Mouse (Mus musculus): ENCODE measurements at regions not wholly inside any gene's neighbourhood (a gene's known extent, or its start where the extent isn't known, plus 50 kb on each side); places are given as distances from the start of the nearest gene placed in this dataset.

DNA sequence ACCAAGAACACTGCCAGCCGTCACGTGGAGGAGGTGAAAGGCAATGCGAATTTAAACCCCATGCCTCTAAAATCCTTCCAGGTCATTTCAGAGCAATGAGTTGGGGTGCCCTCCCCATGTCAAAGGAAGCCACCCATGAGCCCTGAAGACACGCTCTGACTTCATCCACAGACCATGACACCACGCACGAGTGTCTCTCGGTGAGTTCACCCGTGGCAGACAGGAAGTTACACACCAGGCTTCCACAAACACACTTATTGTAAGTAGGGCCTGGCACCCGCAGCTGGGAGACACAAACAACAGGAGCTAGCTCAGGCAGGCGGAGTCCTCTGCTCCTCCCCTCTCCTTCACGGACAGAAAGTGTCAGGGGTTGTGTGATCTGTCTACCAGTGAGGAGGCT, 251.4 kb upstream of the Sulf2 start:
- DNase-seq (ENCODE audit: low spot score): no peak

GRCm38 (mm10) chr2:166403319-166403718, 247.9 kb upstream of the Sulf2 start:
- DNase-seq (ENCODE audit: low spot score): no peak

GRCm38 (mm10) chr2:166401860-166402259, 246.4 kb upstream of the Sulf2 start:
- DNase-seq (ENCODE audit: low spot score): no peak

DNA sequence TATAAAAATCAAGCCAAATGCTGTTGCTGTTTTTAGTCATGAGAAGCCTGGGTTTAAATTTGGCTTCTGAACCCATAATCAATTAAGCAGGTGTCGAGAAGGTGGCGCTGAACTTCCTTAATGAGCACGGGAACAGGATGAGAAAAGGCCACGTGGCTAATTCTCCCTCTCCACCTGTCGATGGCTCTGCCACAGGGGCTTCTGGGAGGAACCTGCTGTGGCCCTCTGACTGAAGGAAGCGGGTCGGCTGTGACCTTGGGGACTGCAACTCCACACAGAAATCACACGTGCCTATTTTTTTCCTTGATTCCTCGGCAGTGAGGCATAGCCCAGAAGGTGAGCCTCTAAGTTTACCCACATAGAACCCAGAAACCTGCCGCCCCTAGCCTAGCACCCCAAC, 244.8 kb upstream of the Sulf2 start:
- DNase-seq (ENCODE audit: low spot score): no peak

GRCm38 (mm10) chr2:166399140-166399830, 243.8 kb upstream of the Sulf2 start:
- no peak for DNase-seq (ENCODE audit: low spot score)

DNA sequence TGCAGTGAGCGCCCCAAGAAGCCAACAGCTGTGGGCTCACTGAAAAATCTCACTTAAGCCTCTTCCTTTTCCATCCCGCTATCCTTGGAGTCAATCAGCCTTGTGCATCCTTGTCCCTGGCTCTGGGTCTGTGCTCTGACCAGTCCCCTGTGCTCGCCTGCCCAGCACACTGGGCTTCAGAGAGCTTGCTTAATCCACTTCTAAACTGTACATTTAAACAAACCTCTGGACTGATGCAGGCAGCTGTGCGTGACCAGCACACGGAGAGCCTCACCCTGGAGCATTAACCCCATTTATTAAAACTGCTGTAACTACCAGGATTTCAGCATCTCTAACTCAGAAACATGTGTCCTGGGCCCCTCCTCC, 243.3 kb upstream of the Sulf2 start:
- DNase-seq (ENCODE audit: low spot score): no peak

GRCm38 (mm10) chr2:166398156-166398555, 242.7 kb upstream of the Sulf2 start:
- no peak for DNase-seq (ENCODE audit: low spot score)

GRCm38 (mm10) chr2:166394666-166395065, 239.2 kb upstream of the Sulf2 start:
- DNase-seq (ENCODE audit: low spot score): no peak

GRCm38 (mm10) chr2:166391176-166391575, 235.7 kb upstream of the Sulf2 start:
- no peak for DNase-seq (ENCODE audit: low spot score)

- DNase-seq (ENCODE audit: low spot score): no peak
These were observed 232.6 kb upstream of the Sulf2 start for GRCm38 (mm10) chr2:166388050-166388449.

- no peak for DNase-seq (ENCODE audit: low spot score)
These were observed 231.4 kb upstream of the Sulf2 start for GRCm38 (mm10) chr2:166386817-166387216.

GRCm38 (mm10) chr2:166384583-166384982, 229.1 kb upstream of the Sulf2 start:
- no peak for DNase-seq (ENCODE audit: low spot score)

DNA sequence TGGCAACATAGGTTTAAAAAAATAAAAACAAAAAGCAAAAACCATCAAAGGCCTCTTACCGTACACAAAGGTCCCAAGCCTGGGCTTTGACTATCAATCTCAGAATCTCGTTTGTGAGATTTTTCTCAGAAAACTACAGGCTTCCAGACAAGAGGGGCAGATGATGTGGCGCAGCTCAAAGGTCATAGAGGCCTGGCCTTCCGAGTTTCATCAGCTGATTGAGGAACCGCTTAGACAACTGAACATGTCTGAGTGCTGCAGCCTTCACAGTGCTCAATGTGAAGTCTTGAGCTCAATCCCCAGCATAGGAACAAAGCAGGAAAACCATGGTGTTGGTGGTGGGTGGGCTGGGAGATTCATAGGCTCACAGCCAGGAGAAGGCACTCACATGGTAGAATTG, 227.9 kb upstream of the Sulf2 start:
- DNase-seq (ENCODE audit: low spot score): no peak

- DNase-seq (ENCODE audit: low spot score): no peak
These were observed 226.7 kb upstream of the Sulf2 start for GRCm38 (mm10) chr2:166382180-166382579.

DNA sequence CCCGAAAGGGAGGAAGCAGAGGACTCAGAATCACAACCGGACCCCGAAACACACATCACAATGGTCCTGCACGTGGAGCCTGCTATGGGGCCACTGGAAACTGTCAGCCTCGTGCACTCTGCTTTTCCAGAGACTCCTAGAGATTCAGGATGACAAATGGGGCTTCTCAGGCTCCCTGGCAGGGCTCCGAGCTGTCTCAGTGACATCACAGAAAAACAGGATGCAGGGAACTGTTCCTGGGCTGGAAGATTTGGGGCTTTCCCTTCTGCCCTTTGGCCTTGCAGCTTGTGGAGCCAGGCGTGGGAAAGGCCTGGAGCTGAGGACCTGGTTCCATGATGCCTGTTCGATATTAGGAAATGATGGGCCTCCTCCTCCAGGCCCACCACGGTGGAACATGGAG, 225.4 kb upstream of the Sulf2 start:
- DNase-seq (ENCODE audit: low spot score): no peak

DNA sequence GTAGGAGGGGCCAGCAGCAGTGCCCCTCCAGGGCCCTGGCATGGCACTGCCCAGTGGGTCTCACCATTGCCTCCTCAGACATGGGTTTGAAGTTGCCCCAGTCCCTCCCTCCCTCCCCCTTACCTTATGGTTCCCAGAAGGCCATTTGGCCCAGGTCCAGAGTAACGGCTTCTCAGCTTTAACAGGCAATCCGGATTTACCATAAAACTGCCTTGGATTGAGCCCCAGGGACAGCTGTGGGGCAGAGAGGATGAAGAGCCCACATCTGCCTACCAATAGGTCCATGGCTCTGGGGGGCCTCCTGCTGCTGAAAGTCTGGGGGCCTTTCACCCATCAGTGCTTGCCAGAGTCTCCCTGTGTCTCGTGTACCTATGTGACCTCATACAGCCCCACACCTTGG, 222.9 kb upstream of the Sulf2 start:
- DNase-seq (ENCODE audit: low spot score): no peak

DNA sequence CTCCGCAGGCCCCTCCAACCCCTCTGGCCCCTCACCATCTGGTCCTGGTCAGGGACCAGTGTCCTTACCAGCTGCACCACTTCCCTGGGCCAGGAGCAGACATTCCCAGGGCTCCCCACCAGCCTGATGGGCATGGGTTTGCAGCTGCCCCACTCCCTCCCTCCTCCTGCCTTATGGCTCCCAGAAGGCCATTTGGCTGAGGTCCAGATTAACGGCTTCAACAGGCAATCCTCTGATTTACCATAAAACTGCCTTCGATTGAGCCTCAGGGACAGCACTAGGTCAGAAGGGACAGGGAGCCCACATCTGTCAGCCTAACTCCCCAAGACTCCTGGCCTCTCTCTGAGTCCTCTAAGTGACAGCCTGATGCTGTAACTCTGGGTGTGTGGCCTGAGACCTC, 221.9 kb upstream of the Sulf2 start:
- no peak for DNase-seq (ENCODE audit: low spot score)

DNA sequence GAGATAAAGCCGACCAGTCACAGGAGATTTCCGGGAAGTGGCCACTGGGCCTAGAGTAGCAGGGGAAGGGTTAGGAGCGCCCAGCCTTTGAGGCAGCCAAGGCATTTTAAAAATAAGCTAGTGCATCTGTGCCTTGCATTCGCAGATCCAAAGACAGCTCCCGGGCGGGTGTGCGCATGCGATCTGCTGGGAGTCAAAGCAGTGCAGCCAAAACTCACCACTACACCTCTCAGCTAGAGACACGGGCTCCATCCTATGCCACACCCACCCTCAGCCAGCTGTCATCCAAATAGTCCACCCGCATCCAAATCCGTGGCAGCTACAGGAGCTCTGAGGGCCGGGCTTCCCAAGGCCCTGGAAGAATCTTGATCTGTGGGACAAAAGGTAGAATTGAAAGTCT, 220.2 kb upstream of the Sulf2 start:
- no peak for DNase-seq (ENCODE audit: low spot score)

DNA sequence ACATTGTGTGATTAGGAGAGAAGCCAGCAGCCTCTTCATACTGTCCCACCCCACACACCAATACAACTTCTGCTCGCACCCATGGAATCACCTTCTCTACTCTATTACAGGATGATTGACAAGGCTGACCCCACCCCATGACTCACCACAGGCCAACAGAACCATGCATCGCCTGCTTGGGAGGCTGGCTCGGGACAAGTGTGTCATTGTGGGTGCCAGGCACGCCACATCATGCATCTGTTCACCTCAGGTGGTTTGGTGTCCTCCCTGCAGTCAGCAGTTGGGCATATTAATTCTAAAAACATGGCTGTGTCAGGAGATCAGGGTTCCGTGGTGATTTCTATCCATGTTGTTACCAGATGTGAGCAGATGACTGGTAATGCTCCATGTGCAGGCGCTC, 215.3 kb upstream of the Sulf2 start:
- DNase-seq (ENCODE audit: low spot score): no peak

GRCm38 (mm10) chr2:166361645-166362044, 206.2 kb upstream of the Sulf2 start:
- no peak for DNase-seq (ENCODE audit: low spot score)

DNA sequence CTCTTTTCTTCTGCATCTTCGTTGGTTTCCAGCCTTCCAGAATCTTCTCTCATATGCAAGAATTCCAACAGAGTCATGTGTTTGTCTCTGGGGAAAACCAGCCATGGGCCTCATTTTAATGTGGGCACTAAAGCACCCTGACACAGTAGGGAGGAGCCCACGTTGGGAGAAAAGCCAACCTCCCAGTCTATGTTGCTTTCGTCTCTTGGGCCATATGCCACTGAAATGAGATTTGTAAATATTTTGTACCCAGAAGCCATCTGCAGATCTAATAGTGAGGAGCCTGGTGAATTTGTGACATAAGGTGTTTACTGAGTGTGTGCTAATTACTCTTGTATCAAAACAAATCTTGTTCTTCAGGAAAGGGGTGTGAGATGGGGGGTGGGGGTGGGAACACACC, 205.3 kb upstream of the Sulf2 start:
- no peak for DNase-seq (ENCODE audit: low spot score)

GRCm38 (mm10) chr2:166359995-166360394, 204.5 kb upstream of the Sulf2 start:
- DNase-seq (ENCODE audit: low spot score): no peak

GRCm38 (mm10) chr2:166357824-166358223, 202.4 kb upstream of the Sulf2 start:
- no peak for DNase-seq (ENCODE audit: low spot score)

DNA sequence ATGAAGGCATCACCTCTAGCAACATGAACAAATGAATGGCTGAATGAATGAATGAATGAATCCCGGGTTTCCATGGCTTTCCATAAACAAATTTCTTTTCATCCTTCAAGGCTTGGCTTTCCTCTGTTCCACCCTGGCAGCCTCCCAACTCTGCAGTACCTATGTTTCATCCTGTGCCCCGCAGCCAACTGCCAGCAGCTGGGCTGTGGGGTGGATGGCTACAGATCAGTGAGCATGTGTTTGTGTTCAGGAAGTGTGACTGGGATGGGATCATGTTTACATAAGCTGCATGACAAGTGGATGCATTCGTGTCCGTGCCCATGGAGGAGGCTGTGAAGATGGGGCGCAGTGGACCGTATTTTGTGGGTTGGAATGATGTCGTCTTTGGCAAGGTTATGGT, 200.5 kb upstream of the Sulf2 start:
- DNase-seq (ENCODE audit: low spot score): no peak
